Mouse (Mus musculus) ovary, postnatal 14 days (tissue): ENCODE results near the gene Siglec1.
A peak's percentile ranks its signal among the peaks of the same experiment; 100 is the strongest.
"Not testable (repeated sequence)": the region's sequence is repeated elsewhere in the genome, so short reads cannot be mapped to it uniquely, and the experiment has no call there.

Experiments used
- DNase-seq: peaks from one replicate; pipeline ENCODE4 v3.0.0; 2022; ENCODE audit warnings: low spot score

Gene Siglec1

GRCm38 (mm10) chr2:131086667-131087390 lies at the start of gene Siglec1:
Siglec1 (minus strand) TSS chr2:131086765.
- no peak for DNase-seq

GRCm38 (mm10) chr2:131135521-131136139 lies 49.1 kb upstream of the Siglec1 start:
- DNase-seq: no peak

GRCm38 (mm10) chr2:131134826-131135400 lies 48.3 kb upstream of the Siglec1 start:
- DNase-seq: no peak

GRCm38 (mm10) chr2:131134381-131134780 lies 47.8 kb upstream of the Siglec1 start:
- no peak for DNase-seq

GRCm38 (mm10) chr2:131132930-131133547 lies 46.5 kb upstream of the Siglec1 start, which contains the start of gene Gm11037:
Gm11037 (plus strand) TSS chr2:131133497.
- no peak for DNase-seq

GRCm38 (mm10) chr2:131132111-131132888 lies 45.7 kb upstream of the Siglec1 start:
- DNase-seq: no peak

- no peak for DNase-seq
Observed at GRCm38 (mm10) chr2:131130849-131131248, 44.3 kb upstream of the Siglec1 start.

GRCm38 (mm10) chr2:131129836-131130235 lies 43.3 kb upstream of the Siglec1 start:
- no peak for DNase-seq

- no peak for DNase-seq
Observed at GRCm38 (mm10) chr2:131128636-131129157, 42.1 kb upstream of the Siglec1 start.

- DNase-seq: no peak
Observed at GRCm38 (mm10) chr2:131128211-131128610, 41.6 kb upstream of the Siglec1 start.

GRCm38 (mm10) chr2:131127161-131127730 lies 40.7 kb upstream of the Siglec1 start, which contains the start of gene Hspa12b:
Hspa12b (plus strand) TSS chr2:131127280.
- peak; percentile 54 for DNase-seq

GRCm38 (mm10) chr2:131125964-131126815 lies 39.6 kb upstream of the Siglec1 start:
- no peak for DNase-seq

GRCm38 (mm10) chr2:131125157-131125963 lies 38.8 kb upstream of the Siglec1 start:
- no peak for DNase-seq

- no peak for DNase-seq
Observed at GRCm38 (mm10) chr2:131124166-131124565, 37.6 kb upstream of the Siglec1 start.

GRCm38 (mm10) chr2:131118968-131119574 lies 32.5 kb upstream of the Siglec1 start:
- no peak for DNase-seq

- DNase-seq: no peak
Observed at GRCm38 (mm10) chr2:131105989-131106388, 19.4 kb upstream of the Siglec1 start.

GRCm38 (mm10) chr2:131105061-131105460 lies 18.5 kb upstream of the Siglec1 start:
- DNase-seq: not testable (repeated sequence)

GRCm38 (mm10) chr2:131104021-131104420 lies 17.5 kb upstream of the Siglec1 start:
- DNase-seq: no peak

- no peak for DNase-seq
Observed at GRCm38 (mm10) chr2:131101530-131101929, 15.0 kb upstream of the Siglec1 start.
